Mouse (Mus musculus) right cerebral cortex, adult 18-20 months (tissue): ENCODE results near the gene Nfxl1.

Source experiments
- DNase-seq: peaks from one replicate; pipeline ENCODE4 v3.0.0; 2022; ENCODE audit warnings: mixed read lengths

Gene Nfxl1

GRCm38 (mm10) chr5:72498271-72498670 lies 61.2 kb downstream of the Nfxl1 start:
- no peak for DNase-seq

- no peak for DNase-seq
Observed at GRCm38 (mm10) chr5:72496756-72497155, 62.7 kb downstream of the Nfxl1 start.

- no peak for DNase-seq
Observed at GRCm38 (mm10) chr5:72493906-72494305, 65.6 kb downstream of the Nfxl1 start.

DNA sequence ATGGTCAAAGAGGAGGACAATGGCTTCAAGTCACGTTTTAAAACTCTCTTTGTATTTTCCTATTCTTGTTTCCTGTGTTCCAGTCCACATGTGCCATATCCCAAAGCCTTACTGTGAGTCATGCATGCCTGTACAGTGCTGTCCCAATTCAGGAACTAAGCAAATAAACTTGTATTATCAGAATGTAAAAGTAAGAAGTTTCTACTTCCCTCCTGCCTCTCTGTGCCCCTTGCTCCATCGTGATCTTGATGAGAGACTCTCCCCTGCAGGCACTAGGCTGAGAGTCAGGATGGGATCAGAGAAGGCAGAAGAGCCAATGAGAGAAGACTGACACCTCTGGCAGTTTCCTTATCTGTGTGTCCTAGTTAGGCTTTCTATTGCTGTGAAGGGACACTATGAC lies 68.3 kb downstream of the Nfxl1 start:
- DNase-seq: no peak

DNA sequence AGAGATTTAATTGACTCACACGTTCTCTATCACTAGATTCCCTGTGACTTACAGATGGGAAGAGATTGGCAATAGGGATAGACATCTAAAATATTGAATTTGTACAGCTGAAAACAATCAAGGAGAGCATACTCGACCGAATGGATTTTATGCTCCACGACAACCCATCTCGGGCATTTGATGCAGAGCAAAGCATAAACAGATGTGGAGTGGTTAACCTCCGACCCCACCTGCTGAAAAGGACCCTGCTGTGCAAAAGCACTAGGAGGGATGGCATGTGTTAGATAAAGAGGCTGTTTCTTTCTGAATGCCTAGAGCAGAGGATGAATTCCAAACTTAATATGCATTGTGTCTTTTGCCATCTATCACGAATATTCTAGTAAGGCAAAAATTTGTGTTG lies 79.0 kb downstream of the Nfxl1 start:
- DNase-seq: no peak

DNA sequence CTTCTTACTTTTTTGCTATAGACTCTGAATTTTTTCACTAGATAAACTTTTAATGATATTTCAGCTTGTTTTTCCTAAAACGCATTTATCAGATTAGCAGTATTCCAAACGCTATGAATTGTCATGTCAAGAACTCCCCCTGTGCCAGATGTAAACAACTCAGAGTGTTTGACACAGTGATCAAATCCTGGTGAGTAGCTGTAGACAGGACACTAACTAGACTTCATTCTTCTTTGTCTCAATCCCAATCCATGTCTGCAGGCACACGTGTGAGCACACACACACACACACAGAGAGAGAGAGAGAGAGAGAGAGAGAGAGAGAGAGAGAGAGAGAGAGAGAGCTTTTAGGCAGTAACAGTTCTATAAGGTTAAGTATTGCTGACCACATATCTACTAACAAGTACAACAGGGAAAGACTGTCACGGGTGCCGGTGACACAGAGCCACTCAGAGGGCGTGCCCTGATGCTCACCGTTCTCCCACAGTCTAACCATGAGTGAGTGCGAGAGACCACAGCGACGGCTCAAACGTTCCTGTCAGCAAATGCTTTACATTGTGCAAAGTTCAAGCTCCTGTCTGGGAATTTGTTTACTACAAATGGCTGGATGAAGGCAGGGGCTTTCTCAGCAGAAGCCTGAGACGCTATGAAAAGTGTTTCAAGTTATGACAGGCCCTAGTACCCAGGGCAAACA lies 87.0 kb downstream of the Nfxl1 start:
- DNase-seq: no peak

GRCm38 (mm10) chr5:72471746-72472145 lies 87.7 kb downstream of the Nfxl1 start:
- DNase-seq: peak; percentile 57

- DNase-seq: no peak
Observed at GRCm38 (mm10) chr5:72464932-72465331, 94.6 kb downstream of the Nfxl1 start.
